Mouse (Mus musculus): ENCODE results near the gene Olfr1352. TPM values are rescaled to one million over a fixed set of nuclear protein-coding genes. Genes with fewer than 3 reads are reported as not detected.
"Not testable (repeated sequence)": the region's sequence is repeated elsewhere in the genome, so short reads cannot be mapped to it uniquely, and the experiment has no call there.

Olfr1352 gene
- polyA plus RNA-seq (2011; ENCODE audit: insufficient read depth, insufficient read length, low read depth, missing spikeins): not detected in 2 replicates

DNA sequence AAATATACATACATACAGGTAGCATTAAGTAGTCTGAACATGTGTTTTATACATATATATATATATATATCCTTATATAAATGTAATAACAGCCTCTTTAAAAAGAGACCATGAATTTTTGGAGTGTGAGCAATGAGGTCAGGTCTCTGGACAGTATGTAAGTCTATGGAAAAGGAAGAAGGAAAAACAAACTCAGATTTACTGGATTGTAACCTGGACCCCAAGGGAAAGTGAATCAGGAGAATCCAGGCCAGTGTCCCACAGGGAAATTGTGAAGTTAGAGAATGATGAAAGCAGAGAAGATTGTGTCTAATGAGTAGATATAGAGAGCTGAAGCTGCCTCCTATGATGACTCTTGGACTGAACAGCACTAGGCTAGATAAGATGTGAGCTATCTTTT, at the start of gene Olfr1352:
TSS of gene Olfr1352 (plus strand) at position 301 of the 400 bp plus-strand sequence.
- Histone ChIP-seq H3K9me3 (replicated peaks; ENCODE audit: control insufficient read depth, insufficient read depth, low read length, poor library complexity, severe bottlenecking) (no peaks in the 10 kb centered on the region), H3K9ac (ENCODE audit: low read depth, poor library complexity, severe bottlenecking) (no peak within 1 kb of the TSS)

DNA sequence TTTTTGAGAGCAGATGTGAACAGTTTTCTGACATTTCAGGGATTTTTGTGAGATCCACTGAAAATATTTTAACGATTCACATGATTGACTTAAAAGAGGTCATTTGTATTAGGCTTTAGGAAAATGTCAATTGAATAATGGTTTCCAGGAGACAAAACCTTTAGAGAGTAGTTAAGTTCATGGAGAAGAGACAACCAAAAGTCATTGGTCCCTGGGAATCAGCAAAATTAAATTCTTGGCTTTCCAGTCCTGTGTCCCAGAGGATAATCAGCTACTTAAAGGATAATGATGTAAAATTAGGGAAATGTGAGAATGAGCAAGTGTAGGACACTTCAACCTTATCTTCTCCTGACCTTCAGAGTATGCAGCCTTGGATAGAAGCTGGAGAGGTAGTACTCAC, 30.5 kb upstream of the Olfr1352 start, which contains the start of gene Olfr8:
TSS of gene Olfr8 (plus strand) at position 301 of the 400 bp plus-strand sequence.
- not testable (repeated sequence) for H3K27me3 ChIP-seq (ENCODE audit: control insufficient read depth, insufficient read depth, low read length, poor library complexity, severe bottlenecking); H3K4me1 ChIP-seq (ENCODE audit: control insufficient read depth, insufficient read depth, low read length); H3K4me3 ChIP-seq (ENCODE audit: low read depth, low read length); H3K27ac ChIP-seq (ENCODE audit: insufficient read depth, low read length); H3K9me3 ChIP-seq (replicated peaks; ENCODE audit: control insufficient read depth, insufficient read depth, low read length, poor library complexity, severe bottlenecking); H3K36me3 ChIP-seq (ENCODE audit: control insufficient read depth, insufficient read depth, low read length, poor library complexity, severe bottlenecking); H3K9ac ChIP-seq (ENCODE audit: low read depth, poor library complexity, severe bottlenecking)

More for the DNA sequence above, at the start of gene Olfr1352:
- H3K27ac ChIP-seq (ENCODE audit: insufficient read depth, low read length): no peak within 1 kb of the TSS
- H3K4me3 ChIP-seq (ENCODE audit: low read depth, low read length): no peak within 1 kb of the TSS
- no peaks in the 10 kb centered on the region for H3K4me1 ChIP-seq (ENCODE audit: control insufficient read depth, insufficient read depth, low read length)
- no peak for TF ChIP-seq EP300 (IDR thresholded peaks at IDR 0.05; ENCODE audit: insufficient read depth, low read depth, low read length)
- no peak for TF ChIP-seq CTCF (IDR thresholded peaks at IDR 0.05; ENCODE audit: low read depth, low read length)
- no peak for TF ChIP-seq POLR2A (IDR thresholded peaks at IDR 0.05; ENCODE audit: insufficient read depth, low read length)
- no peaks in the 10 kb centered on the region for H3K27me3 ChIP-seq (ENCODE audit: control insufficient read depth, insufficient read depth, low read length, poor library complexity, severe bottlenecking)
- no peaks in the 10 kb centered on the region for H3K36me3 ChIP-seq (ENCODE audit: control insufficient read depth, insufficient read depth, low read length, poor library complexity, severe bottlenecking)

GRCm38 (mm10) chr10:78963009-78963408, 17.8 kb upstream of the Olfr1352 start, which contains the start of gene Olfr1353:
TSS of gene Olfr1353 (plus strand) at chr10:78963309.
- H3K27ac ChIP-seq (ENCODE audit: insufficient read depth, low read length); H3K4me1 ChIP-seq (ENCODE audit: control insufficient read depth, insufficient read depth, low read length); H3K9ac ChIP-seq (ENCODE audit: low read depth, poor library complexity, severe bottlenecking); H3K36me3 ChIP-seq (ENCODE audit: control insufficient read depth, insufficient read depth, low read length, poor library complexity, severe bottlenecking); H3K9me3 ChIP-seq (replicated peaks; ENCODE audit: control insufficient read depth, insufficient read depth, low read length, poor library complexity, severe bottlenecking); H3K27me3 ChIP-seq (ENCODE audit: control insufficient read depth, insufficient read depth, low read length, poor library complexity, severe bottlenecking); H3K4me3 ChIP-seq (ENCODE audit: low read depth, low read length): not testable (repeated sequence)

DNA sequence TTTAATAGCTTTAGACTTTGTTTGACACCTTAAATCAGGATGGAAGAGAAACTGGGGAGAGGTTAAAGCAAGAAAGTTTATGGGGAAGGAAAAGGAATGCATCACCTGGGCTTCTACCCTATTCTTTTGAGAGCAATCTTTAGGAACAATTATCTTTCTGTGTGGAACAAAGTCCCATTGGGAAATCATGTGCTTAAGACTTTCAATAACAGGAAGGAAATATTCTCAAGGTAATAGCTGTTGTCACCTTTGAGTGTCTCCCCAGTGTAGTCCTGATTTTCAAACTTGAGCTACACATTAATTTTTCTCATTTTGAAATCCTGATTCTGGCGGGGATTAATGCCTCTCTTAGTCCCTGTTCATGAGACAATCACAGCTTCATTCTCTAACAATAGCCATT, 31.3 kb downstream of the Olfr1352 start, which contains the start of gene Olfr1351:
TSS of gene Olfr1351 (plus strand) at position 301 of the 400 bp plus-strand sequence.
- H3K4me1 ChIP-seq (ENCODE audit: control insufficient read depth, insufficient read depth, low read length): no peaks in the 10 kb centered on the region
- no peak within 1 kb of the TSS for H3K9ac ChIP-seq (ENCODE audit: low read depth, poor library complexity, severe bottlenecking)
- no peaks in the 10 kb centered on the region for H3K27me3 ChIP-seq (ENCODE audit: control insufficient read depth, insufficient read depth, low read length, poor library complexity, severe bottlenecking)
- TF ChIP-seq EP300 (IDR thresholded peaks at IDR 0.05; ENCODE audit: insufficient read depth, low read depth, low read length): no peak
- TF ChIP-seq CTCF (IDR thresholded peaks at IDR 0.05; ENCODE audit: low read depth, low read length): no peak
- no peak for TF ChIP-seq POLR2A (IDR thresholded peaks at IDR 0.05; ENCODE audit: insufficient read depth, low read length)
- no peaks in the 10 kb centered on the region for H3K9me3 ChIP-seq (replicated peaks; ENCODE audit: control insufficient read depth, insufficient read depth, low read length, poor library complexity, severe bottlenecking)
- H3K27ac ChIP-seq (ENCODE audit: insufficient read depth, low read length): no peak within 1 kb of the TSS
- H3K36me3 ChIP-seq (ENCODE audit: control insufficient read depth, insufficient read depth, low read length, poor library complexity, severe bottlenecking): no peaks in the 10 kb centered on the region
- no peak within 1 kb of the TSS for H3K4me3 ChIP-seq (ENCODE audit: low read depth, low read length)

- no peak within 1 kb of the TSS for H3K27ac ChIP-seq (ENCODE audit: insufficient read depth, low read length)
- no peak for TF ChIP-seq EP300 (IDR thresholded peaks at IDR 0.05; ENCODE audit: insufficient read depth, low read depth, low read length)
- TF ChIP-seq CTCF (IDR thresholded peaks at IDR 0.05; ENCODE audit: low read depth, low read length): no peak
- TF ChIP-seq POLR2A (IDR thresholded peaks at IDR 0.05; ENCODE audit: insufficient read depth, low read length): no peak
- no peaks in the 10 kb centered on the region for H3K36me3 ChIP-seq (ENCODE audit: control insufficient read depth, insufficient read depth, low read length, poor library complexity, severe bottlenecking)
- peaks cover 8% of the 10 kb centered on the region for H3K9me3 ChIP-seq (replicated peaks; ENCODE audit: control insufficient read depth, insufficient read depth, low read length, poor library complexity, severe bottlenecking)
- H3K4me3 ChIP-seq (ENCODE audit: low read depth, low read length): no peak within 1 kb of the TSS
- no peak within 1 kb of the TSS for H3K9ac ChIP-seq (ENCODE audit: low read depth, poor library complexity, severe bottlenecking)
- no peaks in the 10 kb centered on the region for H3K27me3 ChIP-seq (ENCODE audit: control insufficient read depth, insufficient read depth, low read length, poor library complexity, severe bottlenecking)
- H3K4me1 ChIP-seq (ENCODE audit: control insufficient read depth, insufficient read depth, low read length): no peaks in the 10 kb centered on the region
Observed at GRCm38 (mm10) chr10:79028441-79028840, 47.6 kb downstream of the Olfr1352 start, which contains the start of gene Olfr57. TSS of gene Olfr57 (plus strand) at chr10:79028741.

Other genes with a start within 250 kb of the Olfr1352 start
- gene Ccdc105, start 228.0 kb upstream of the Olfr1352 start, polyA plus RNA-seq (2011; ENCODE audit: insufficient read depth, insufficient read length, low read depth, missing spikeins): not detected in 2 replicates
- gene Slc1a6, start 200.6 kb upstream of the Olfr1352 start, polyA plus RNA-seq (2011; ENCODE audit: insufficient read depth, insufficient read length, low read depth, missing spikeins): 0.87 and 0.88 TPM in 2 replicates
- gene Olfr1356, start 128.9 kb upstream of the Olfr1352 start, polyA plus RNA-seq (2011; ENCODE audit: insufficient read depth, insufficient read length, low read depth, missing spikeins): not detected in 2 replicates
- not detected in 2 replicates for gene Olfr1355, start 105.5 kb upstream of the Olfr1352 start, polyA plus RNA-seq (2011; ENCODE audit: insufficient read depth, insufficient read length, low read depth, missing spikeins)
- gene Olfr1354, start 67.9 kb upstream of the Olfr1352 start, polyA plus RNA-seq (2011; ENCODE audit: insufficient read depth, insufficient read length, low read depth, missing spikeins): not detected in 2 replicates
- gene Olfr8, start 30.4 kb upstream of the Olfr1352 start, polyA plus RNA-seq (2011; ENCODE audit: insufficient read depth, insufficient read length, low read depth, missing spikeins): not detected in 2 replicates
- not detected in 2 replicates for gene Olfr1353, start 17.7 kb upstream of the Olfr1352 start, polyA plus RNA-seq (2011; ENCODE audit: insufficient read depth, insufficient read length, low read depth, missing spikeins)
- gene Olfr1351, start 31.4 kb downstream of the Olfr1352 start, polyA plus RNA-seq (2011; ENCODE audit: insufficient read depth, insufficient read length, low read depth, missing spikeins): not detected in 2 replicates
- gene Olfr57, start 47.7 kb downstream of the Olfr1352 start, polyA plus RNA-seq (2011; ENCODE audit: insufficient read depth, insufficient read length, low read depth, missing spikeins): not detected in 2 replicates
- 25.3 and 27.2 TPM in 2 replicates for gene 2610008E11Rik, start 116.5 kb downstream of the Olfr1352 start, polyA plus RNA-seq (2011; ENCODE audit: insufficient read depth, insufficient read length, low read depth, missing spikeins)
- gene Vmn2r80, start 167.7 kb downstream of the Olfr1352 start, polyA plus RNA-seq (2011; ENCODE audit: insufficient read depth, insufficient read length, low read depth, missing spikeins): not detected in 2 replicates